Mouse (Mus musculus) cerebellum, adult 2 months (tissue): ENCODE data around the gene Mea1. TPM values are rescaled to one million over a fixed set of nuclear protein-coding genes. Genes with fewer than 3 reads are reported as not detected.
A peak's percentile ranks its signal among the peaks of the same experiment; 100 is the strongest.

Experiments used
- DNase-seq, 2 experiments: peaks; one replicate each; pipeline ENCODE4 v3.0.0; 2021
- H3K27ac ChIP-seq: fragments of 200-500 bp; 2 replicates; pipeline ENCODE4 v1.5.1; 2012; ENCODE audit warnings: low read length, control low read depth, inconsistent platforms; ENCODE audit not compliant: insufficient read depth
- H3K27me3 ChIP-seq: fragments of 200-500 bp; 2 replicates; pipeline ENCODE4 v1.6.1; 2012; ENCODE audit warnings: inconsistent platforms, mild to moderate bottlenecking, low read length, moderate library complexity; ENCODE audit not compliant: control insufficient read depth, insufficient read depth
- H3K4me1 ChIP-seq: fragments of 200-500 bp; 2 replicates; pipeline ENCODE4 v1.6.1; 2011; ENCODE audit warnings: low read length; ENCODE audit not compliant: control insufficient read depth, insufficient read depth
- H3K4me3 ChIP-seq: fragments of 200-500 bp; replicated peaks from 2 replicates; pipeline ENCODE3; 2011; ENCODE audit warnings: mild to moderate bottlenecking, low read depth, low read length, control low read depth; ENCODE audit not compliant: insufficient read depth
- CTCF ChIP-seq: fragments of 200-500 bp; IDR thresholded peaks from 2 replicates; pipeline ENCODE4 v1.5.1; 2011; ENCODE audit warnings: low read depth, mild to moderate bottlenecking, control low read depth, low read length, moderate library complexity, borderline replicate concordance; ENCODE audit not compliant: insufficient read depth
- POLR2A ChIP-seq: fragments of 200-500 bp; IDR thresholded peaks from 2 replicates; pipeline ENCODE4 v1.6.1; 2011; ENCODE audit warnings: low read length, control low read depth, borderline replicate concordance; ENCODE audit not compliant: insufficient read depth
- WGBS: fragments of 180-500 bp; shearing (Covaris S2); methylation state at CpG from one replicate; pipeline ENCODE4 v1.1.7; 2018; 5-methylcytosine and 5-hydroxymethylcytosine counted together
- polyA plus RNA-seq: library from polyadenylated mRNA; depleted of rRNA; stranded (reverse); fragments of >200 nt; gene quantifications from 2 replicates; pipeline ENCODE4 v1.2.3, GENCODE M21; 2012

Mea1 gene
- polyA plus RNA-seq, 1 experiment: 147 TPM

- TF ChIP-seq CTCF (no peak), POLR2A (no peak)
- Histone ChIP-seq H3K4me3 (peak overlapping the region; percentile 71), H3K4me1 (peaks cover 40% of the 10 kb centered on the region), H3K27ac (peak overlapping the region; percentile 60), H3K27me3 (no peaks in the 10 kb centered on the region)
- DNase-seq: peak in 1 of 2 experiments; percentile 41
- WGBS: 4% methylated on average over 41 of the region's 41 CpGs
These were observed 25.6 kb downstream of the Mea1 start for GRCm38 (mm10) chr17:46703971-46704886.

GRCm38 (mm10) chr17:46704887-46705835, 26.6 kb downstream of the Mea1 start, which contains the start of gene Ppp2r5d:
TSS of gene Ppp2r5d (minus strand) at chr17:46705111.
- peak; percentile 97 to 99 for DNase-seq
- no peak for TF ChIP-seq CTCF
- TF ChIP-seq POLR2A: peak; percentile 96
- peak within 1 kb of the TSS; percentile 71 for H3K4me3 ChIP-seq
- H3K27me3 ChIP-seq: no peaks in the 10 kb centered on the region
- 1% methylated on average over 48 of the region's 48 CpGs for WGBS
- peak within 1 kb of the TSS; percentile 60 for H3K27ac ChIP-seq
- peaks cover 32% of the 10 kb centered on the region for H3K4me1 ChIP-seq

- Histone ChIP-seq H3K27ac (no peak overlapping the region), H3K4me1 (peaks cover 19% of the 10 kb centered on the region), H3K27me3 (no peaks in the 10 kb centered on the region), H3K4me3 (no peak overlapping the region)
- TF ChIP-seq POLR2A (no peak), CTCF (no peak)
- WGBS: 83% methylated on average over 14 of the region's 14 CpGs
- DNase-seq: no peak
These were observed 27.9 kb downstream of the Mea1 start for GRCm38 (mm10) chr17:46706375-46707089.

- TF ChIP-seq CTCF (no peak), POLR2A (peak; percentile 70; the same call in 1 of the 2 replicates)
- H3K4me1 ChIP-seq: no peaks in the 10 kb centered on the region; the same call in 1 of the 2 replicates
- H3K27ac ChIP-seq: peak within 1 kb of the TSS; percentile 61; the same call in 1 of the 2 replicates
- no peaks in the 10 kb centered on the region for H3K27me3 ChIP-seq
- WGBS: 7% methylated on average over 36 of the region's 36 CpGs
- peak; percentile 91 to 93 for DNase-seq
- peak within 1 kb of the TSS; percentile 71 for H3K4me3 ChIP-seq
These were observed 32.5 kb downstream of the Mea1 start, which contains the start of gene Pex6 for GRCm38 (mm10) chr17:46710959-46711597. TSS of gene Pex6 (plus strand) at chr17:46711463.

GRCm38 (mm10) chr17:46711612-46712271, 33.1 kb downstream of the Mea1 start:
- H3K27ac ChIP-seq: 0 out of 2 replicates have a peak overlapping the region, but pooled peaks have one; percentile 56
- TF ChIP-seq CTCF: no peak
- TF ChIP-seq POLR2A: no peak
- H3K4me3 ChIP-seq: peak overlapping the region; percentile 71
- DNase-seq: peak; percentile 41 to 54
- under 1% methylated on average over 76 of the region's 76 CpGs for WGBS
- no peaks in the 10 kb centered on the region; the same call in 1 of the 2 replicates for H3K4me1 ChIP-seq
- no peaks in the 10 kb centered on the region for H3K27me3 ChIP-seq

- no peaks in the 10 kb centered on the region; the same call in 1 of the 2 replicates for H3K4me1 ChIP-seq
- H3K27ac ChIP-seq: no peak overlapping the region
These were observed 33.8 kb downstream of the Mea1 start for GRCm38 (mm10) chr17:46712442-46712841.

GRCm38 (mm10) chr17:46713849-46714248, 35.3 kb downstream of the Mea1 start:
- TF ChIP-seq POLR2A: no peak
- H3K27ac ChIP-seq: no peak overlapping the region
- H3K4me1 ChIP-seq: no peaks in the 10 kb centered on the region; the same call in 1 of the 2 replicates
- H3K4me3 ChIP-seq: no peak overlapping the region
- 83% methylated on average over 9 of the region's 9 CpGs for WGBS
- H3K27me3 ChIP-seq: no peaks in the 10 kb centered on the region
- DNase-seq: no peak

More at GRCm38 (mm10) chr17:46712442-46712841, 33.8 kb downstream of the Mea1 start:
- 59% methylated on average over 7 of the region's 7 CpGs for WGBS
- Histone ChIP-seq H3K4me3 (peak overlapping the region; percentile 31), H3K27me3 (no peaks in the 10 kb centered on the region)
- DNase-seq: no peak
- TF ChIP-seq CTCF: no peak
- TF ChIP-seq POLR2A: no peak
